Mouse (Mus musculus) kidney, adult 10 weeks (tissue): ENCODE results near the gene Mtf2. TPM values are rescaled to one million over a fixed set of nuclear protein-coding genes. Genes with fewer than 3 reads are reported as not detected.

Experiments
- polyA plus RNA-seq: library from polyadenylated mRNA; stranded (reverse); fragments of 350-450 nt; fragmentation: Illumina TruSeq; extraction: RNeasy Lipid Tissue Mini Kit (QIAGEN cat#74804); gene quantifications from one replicate; pipeline ENCODE4 v1.2.3, GENCODE M21; 2014; ENCODE audit warnings: low read depth, low replicate concordance

Gene Mtf2
- 32.3 TPM for polyA plus RNA-seq

GRCm38 (mm10) chr5:108065465-108066411 is at the start of gene Mtf2:
Mtf2 (plus strand) TSS chr5:108065674.

DNA sequence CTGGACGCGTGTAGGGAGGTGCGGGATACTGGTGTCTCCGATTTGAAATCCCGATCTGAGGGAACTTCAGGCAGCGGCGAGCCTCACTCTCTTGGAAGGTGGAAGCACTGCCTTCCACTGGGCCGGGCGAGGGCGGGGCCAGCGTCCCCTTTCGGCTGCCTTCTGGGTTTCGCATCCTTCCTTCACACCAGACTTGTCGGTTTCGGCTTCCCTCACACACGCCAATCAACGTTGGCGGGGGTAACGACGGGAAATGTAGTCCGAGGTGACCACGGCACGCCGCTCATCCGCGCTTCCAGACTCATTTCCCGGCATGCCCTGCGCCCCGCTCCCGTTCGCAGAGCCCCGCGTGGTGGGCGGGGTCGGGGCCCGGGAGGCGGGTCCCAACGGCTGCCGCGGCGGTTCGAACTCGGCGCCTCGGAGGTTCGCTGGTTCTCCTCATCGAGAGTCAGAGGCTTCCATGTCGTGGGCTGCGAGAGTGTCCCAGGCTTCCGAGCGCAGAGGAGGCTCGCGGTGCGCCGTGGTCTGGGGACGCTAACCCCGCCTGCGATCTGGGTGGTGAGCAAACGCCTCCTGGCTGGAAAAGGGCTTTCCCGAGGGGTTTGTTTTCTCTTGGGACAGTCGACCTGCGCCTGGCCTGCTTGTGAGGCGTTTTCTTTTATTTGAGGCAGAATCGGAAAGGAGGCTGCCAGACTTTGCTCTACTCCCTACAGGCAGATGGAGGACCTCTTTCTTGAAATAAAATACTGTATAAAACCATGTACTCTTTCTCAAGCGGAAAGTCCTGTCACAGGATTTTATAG is 67.2 kb downstream of the Mtf2 start, which contains the start of the genes Tmed5 and Ccdc18:
Gene Tmed5 (minus strand): TSS at position 180 of the 803 bp plus-strand sequence.
Gene Ccdc18 (plus strand): TSS at position 435 of the 803 bp plus-strand sequence.

Other genes starting within 250 kb of the Mtf2 start
- gene Ube2d2b, start 235.6 kb upstream of the Mtf2 start, polyA plus RNA-seq, result not detected
- 216 TPM for gene Evi5, start 190.6 kb upstream of the Mtf2 start, polyA plus RNA-seq
- gene Rpl5, start 165.2 kb upstream of the Mtf2 start, polyA plus RNA-seq, result 425 TPM
- gene Fam69a, start 78.6 kb upstream of the Mtf2 start, polyA plus RNA-seq, result 98.3 TPM
- 94.9 TPM for gene Tmed5, start 66.9 kb downstream of the Mtf2 start, polyA plus RNA-seq
- gene Ccdc18, start 67.2 kb downstream of the Mtf2 start, polyA plus RNA-seq, result 0.44 TPM
- gene Dr1, start 203.2 kb downstream of the Mtf2 start, polyA plus RNA-seq, result 144 TPM
- 43.6 TPM for gene Pigg, start 246.9 kb downstream of the Mtf2 start, polyA plus RNA-seq